Mouse (Mus musculus): ENCODE data around the gene Becn1.

DNA sequence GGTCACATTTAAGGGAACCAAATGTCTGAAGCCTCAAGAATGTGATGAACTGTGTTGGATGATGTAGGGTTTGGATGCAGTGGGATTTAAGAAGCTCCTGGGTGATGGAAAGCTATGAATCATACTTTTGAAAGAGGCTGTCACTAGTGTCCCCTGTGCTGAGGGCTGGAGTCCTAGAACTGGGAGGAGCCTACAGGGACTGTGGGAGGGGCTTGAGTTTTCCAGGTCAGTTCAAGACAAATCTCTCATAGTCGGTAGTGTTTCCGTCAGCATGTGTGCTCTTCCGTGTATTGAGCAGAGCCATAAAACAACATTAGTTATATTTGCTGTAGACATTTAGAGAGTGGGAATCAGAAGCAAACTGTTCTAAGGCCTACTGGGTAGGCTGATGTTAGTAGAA lies 25.2 kb upstream of the Becn1 start:
- TF ChIP-seq CTCF (IDR thresholded peaks at IDR 0.05; ENCODE audit: low read depth), result no peak
- TF ChIP-seq EP300 (IDR thresholded peaks at IDR 0.05; ENCODE audit: low read depth), result no peak
